Mouse (Mus musculus): Measurements from ENCODE around the gene Tut7. TPM values are rescaled to one million over a fixed set of nuclear protein-coding genes. Genes with fewer than 3 reads are reported as not detected.
"Not testable (repeated sequence)": the region's sequence is repeated elsewhere in the genome, so short reads cannot be mapped to it uniquely, and the experiment has no call there.

The Tut7 gene
- polyA plus RNA-seq, 1 experiment: 14.6 TPM

- H3K36me3 ChIP-seq (ENCODE audit: control insufficient read depth, insufficient read depth, low read length): no peaks in the 10 kb centered on the region
- H3K4me1 ChIP-seq (ENCODE audit: control insufficient read depth, insufficient read depth, low read length): no peaks in the 10 kb centered on the region
- H3K27me3 ChIP-seq (replicated peaks; ENCODE audit: control insufficient read depth, insufficient read depth, low read length): no peaks in the 10 kb centered on the region
- DNase-seq: no peak
- WGBS: 59% methylated on average over 7 of the region's 7 CpGs
- no peak within 1 kb of the TSS for H3K4me3 ChIP-seq (ENCODE audit: insufficient read depth, low read depth, low read length)
- H3K27ac ChIP-seq (ENCODE audit: insufficient read depth, low read depth, low read length): no peak within 1 kb of the TSS
- no peak for TF ChIP-seq CTCF (conservative IDR thresholded peaks at IDR 0.05; ENCODE audit: insufficient read depth, insufficient read length, low read depth, low read length)
- TF ChIP-seq POLR2A (IDR thresholded peaks at IDR 0.05; ENCODE audit: low read depth, low read length): no peak
Measured at GRCm38 (mm10) chr13:59731652-59732051, 91.3 kb downstream of the Tut7 start, which contains the start of gene Spata31d1d. Gene Spata31d1d (minus strand): TSS chr13:59731752.

- no peaks in the 10 kb centered on the region for H3K4me1 ChIP-seq (ENCODE audit: control insufficient read depth, insufficient read depth, low read length)
- peak; percentile 94 for TF ChIP-seq CTCF (conservative IDR thresholded peaks at IDR 0.05; ENCODE audit: insufficient read depth, insufficient read length, low read depth, low read length)
- TF ChIP-seq POLR2A (IDR thresholded peaks at IDR 0.05; ENCODE audit: low read depth, low read length): no peak
- H3K27me3 ChIP-seq (replicated peaks; ENCODE audit: control insufficient read depth, insufficient read depth, low read length): no peaks in the 10 kb centered on the region
- WGBS: 26% methylated on average over 7 of the region's 7 CpGs
- H3K4me3 ChIP-seq (ENCODE audit: insufficient read depth, low read depth, low read length): no peak overlapping the region
- H3K36me3 ChIP-seq (ENCODE audit: control insufficient read depth, insufficient read depth, low read length): no peaks in the 10 kb centered on the region
- DNase-seq: peak; percentile 79
- no peak overlapping the region for H3K27ac ChIP-seq (ENCODE audit: insufficient read depth, low read depth, low read length)
Measured at GRCm38 (mm10) chr13:59728378-59729093, 94.4 kb downstream of the Tut7 start.

GRCm38 (mm10) chr13:59726139-59726867, 96.6 kb downstream of the Tut7 start:
- H3K36me3 ChIP-seq (ENCODE audit: control insufficient read depth, insufficient read depth, low read length): no peaks in the 10 kb centered on the region
- H3K4me1 ChIP-seq (ENCODE audit: control insufficient read depth, insufficient read depth, low read length): no peaks in the 10 kb centered on the region
- H3K27me3 ChIP-seq (replicated peaks; ENCODE audit: control insufficient read depth, insufficient read depth, low read length): no peaks in the 10 kb centered on the region
- TF ChIP-seq POLR2A (IDR thresholded peaks at IDR 0.05; ENCODE audit: low read depth, low read length) (no peak), CTCF (conservative IDR thresholded peaks at IDR 0.05; ENCODE audit: insufficient read depth, insufficient read length, low read depth, low read length) (no peak)
- DNase-seq: no peak
- H3K4me3 ChIP-seq (ENCODE audit: insufficient read depth, low read depth, low read length): no peak overlapping the region
- H3K27ac ChIP-seq (ENCODE audit: insufficient read depth, low read depth, low read length): no peak overlapping the region
- WGBS: 32% methylated on average over 29 of the region's 29 CpGs

GRCm38 (mm10) chr13:59722089-59722488, 100.9 kb downstream of the Tut7 start:
- not testable (repeated sequence) for H3K27ac ChIP-seq (ENCODE audit: insufficient read depth, low read depth, low read length); H3K4me1 ChIP-seq (ENCODE audit: control insufficient read depth, insufficient read depth, low read length); H3K36me3 ChIP-seq (ENCODE audit: control insufficient read depth, insufficient read depth, low read length); DNase-seq; H3K4me3 ChIP-seq (ENCODE audit: insufficient read depth, low read depth, low read length); H3K27me3 ChIP-seq (replicated peaks; ENCODE audit: control insufficient read depth, insufficient read depth, low read length)
- 81% methylated on average over 1 of the region's 1 CpGs for WGBS

Other genes with a start within 250 kb of the Tut7 start
- 7.0 and 7.6 TPM in 2 replicates for gene Agtpbp1, start 237.9 kb downstream of the Tut7 start, polyA plus RNA-seq (2012; rRNA removed)
- gene Naa35, start 237.9 kb downstream of the Tut7 start, polyA plus RNA-seq (2012; rRNA removed): 24.0 and 28.1 TPM in 2 replicates
- gene Golm1, start 147.3 kb downstream of the Tut7 start, polyA plus RNA-seq (2012; rRNA removed): 5.3 and 6.5 TPM in 2 replicates
- gene 4921517D22Rik, start 129.0 kb downstream of the Tut7 start, polyA plus RNA-seq (2012; rRNA removed): not detected in 2 replicates
- gene Spata31d1a, start 112.8 kb downstream of the Tut7 start, polyA plus RNA-seq (2012; rRNA removed): not detected in 2 replicates
- 0.03 TPM in 2 replicates for gene Spata31d1b, start 110.9 kb downstream of the Tut7 start, polyA plus RNA-seq (2012; rRNA removed)
- gene Spata31d1d, start 91.4 kb downstream of the Tut7 start, polyA plus RNA-seq (2012; rRNA removed): 0.05 TPM in 1 of 2 replicates, not detected in the other
- 0.09 TPM in 1 of 2 replicates, not detected in the other for gene 1700014D04Rik, start 76.4 kb downstream of the Tut7 start, polyA plus RNA-seq (2012; rRNA removed)
- gene Isca1, start 53.3 kb downstream of the Tut7 start, polyA plus RNA-seq (2012; rRNA removed): 164 and 171 TPM in 2 replicates
- not detected in 2 replicates for gene Gm49354, start 40.9 kb downstream of the Tut7 start, polyA plus RNA-seq (2012; rRNA removed)